Mouse (Mus musculus): ENCODE measurements around the gene Prss48.

The Prss48 gene

GRCm38 (mm10) chr3:85950914-85951313 is 51.4 kb downstream of the Prss48 start:
- in situ Hi-C loops (cut with MboI, MseI): no loop called here

Data from T-helper 1 cell (primary cell).